Mouse (Mus musculus): Measurements from ENCODE around the gene Trmu. TPM values are rescaled to one million over a fixed set of nuclear protein-coding genes. Genes with fewer than 3 reads are reported as not detected.

Trmu gene
- polyA plus RNA-seq (2014; fragmentation: Illumina TruSeq; extraction: RNeasy Lipid Tissue Mini Kit (QIAGEN cat#74804); ENCODE audit: low read depth, low replicate concordance): 11.0 TPM

DNA sequence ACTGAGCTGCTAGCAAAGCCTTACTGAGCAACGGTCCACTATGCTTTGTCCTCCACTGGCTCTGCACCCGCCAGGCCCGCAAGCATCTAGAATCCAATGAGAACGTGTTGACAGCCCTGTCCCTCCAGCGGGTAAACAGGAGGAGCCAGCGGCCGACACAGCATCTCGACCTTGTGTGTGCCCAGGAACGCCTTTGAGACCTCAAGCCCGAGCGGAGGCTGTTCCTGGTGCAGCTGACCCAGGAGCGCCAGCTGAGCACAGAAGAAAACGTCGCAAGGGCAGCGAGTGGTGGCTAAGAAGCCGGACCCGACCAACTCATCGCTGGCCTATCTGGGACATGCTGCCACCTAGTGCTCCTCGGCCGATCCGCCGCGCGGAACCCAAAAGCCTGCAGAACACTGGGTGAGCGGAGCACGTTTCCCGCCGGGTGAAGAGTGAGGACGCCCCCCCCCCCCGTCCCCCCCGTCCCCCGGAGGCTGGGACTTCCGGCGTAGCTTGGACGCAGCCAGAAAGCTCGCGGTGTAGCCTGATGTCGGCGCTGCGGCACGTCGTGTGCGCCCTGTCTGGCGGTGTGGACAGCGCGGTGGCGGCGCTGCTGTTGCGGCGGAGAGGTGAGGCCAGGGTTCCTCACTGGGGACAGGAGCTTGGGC lies at the start of gene Trmu:
Trmu (plus strand) TSS at position 465 of the 650 bp plus-strand sequence.

GRCm38 (mm10) chr15:85831954-85832590 lies 47.0 kb upstream of the Trmu start, which contains the start of gene Ttc38:
Gene Ttc38 (plus strand): TSS chr15:85832306.

GRCm38 (mm10) chr15:85859490-85860031 lies 19.6 kb upstream of the Trmu start, which contains the start of gene Gtse1:
Gene Gtse1 (plus strand): TSS chr15:85859745.

Other genes with a start within 250 kb of the Trmu start
- gene Ppara, start 144.3 kb upstream of the Trmu start, polyA plus RNA-seq (2014; fragmentation: Illumina TruSeq; extraction: RNeasy Lipid Tissue Mini Kit (QIAGEN cat#74804); ENCODE audit: low read depth, low replicate concordance): 3.3 TPM
- 4.0 TPM for gene Cdpf1, start 67.6 kb upstream of the Trmu start, polyA plus RNA-seq (2014; fragmentation: Illumina TruSeq; extraction: RNeasy Lipid Tissue Mini Kit (QIAGEN cat#74804); ENCODE audit: low read depth, low replicate concordance)
- 0.63 TPM for gene Pkdrej, start 57.6 kb upstream of the Trmu start, polyA plus RNA-seq (2014; fragmentation: Illumina TruSeq; extraction: RNeasy Lipid Tissue Mini Kit (QIAGEN cat#74804); ENCODE audit: low read depth, low replicate concordance)
- gene Ttc38, start 47.0 kb upstream of the Trmu start, polyA plus RNA-seq (2014; fragmentation: Illumina TruSeq; extraction: RNeasy Lipid Tissue Mini Kit (QIAGEN cat#74804); ENCODE audit: low read depth, low replicate concordance): 16.7 TPM
- not detected for gene Gtse1, start 19.6 kb upstream of the Trmu start, polyA plus RNA-seq (2014; fragmentation: Illumina TruSeq; extraction: RNeasy Lipid Tissue Mini Kit (QIAGEN cat#74804); ENCODE audit: low read depth, low replicate concordance)
- gene Celsr1, start 154.5 kb downstream of the Trmu start, polyA plus RNA-seq (2014; fragmentation: Illumina TruSeq; extraction: RNeasy Lipid Tissue Mini Kit (QIAGEN cat#74804); ENCODE audit: low read depth, low replicate concordance): 1.8 TPM
- gene Gramd4, start 178.4 kb downstream of the Trmu start, polyA plus RNA-seq (2014; fragmentation: Illumina TruSeq; extraction: RNeasy Lipid Tissue Mini Kit (QIAGEN cat#74804); ENCODE audit: low read depth, low replicate concordance): 4.2 TPM